Mouse (Mus musculus) heart, adult 2 months (tissue): ENCODE results near the gene Acd.

Source experiments
- EP300 ChIP-seq: fragments of 200-500 bp; IDR thresholded peaks from 2 replicates; pipeline ENCODE4 v1.6.1; 2011; ENCODE audit warnings: low read depth, low read length, control low read depth; ENCODE audit not compliant: insufficient read depth
- POLR2A ChIP-seq: fragments of 200-500 bp; IDR thresholded peaks from 2 replicates; pipeline ENCODE4 v1.6.1; 2011; ENCODE audit warnings: mild to moderate bottlenecking, low read depth, low read length, control low read depth; ENCODE audit not compliant: insufficient read depth

- no peak for TF ChIP-seq EP300
- TF ChIP-seq POLR2A: no peak
These were observed 2.2 kb downstream of the Acd start for GRCm38 (mm10) chr8:105698734-105699133.
